Mouse (Mus musculus) megakaryocyte, embryonic 14.5 days (primary cell): ENCODE measurements around the gene Snrpg. TPM values are rescaled to one million over a fixed set of nuclear protein-coding genes. Genes with fewer than 3 reads are reported as not detected.
A peak's percentile ranks its signal among the peaks of the same experiment; 100 is the strongest.

Source experiments
- H3K27me3 ChIP-seq: replicated peaks from 2 replicates; pipeline ENCODE3; 2012; ENCODE audit warnings: inconsistent platforms
- H3K36me3 ChIP-seq: replicated peaks from 2 replicates; pipeline ENCODE3; 2012; ENCODE audit warnings: low read length, inconsistent platforms, mixed read lengths
- H3K4me1 ChIP-seq: 2 replicates; pipeline ENCODE4 v1.6.1; 2012; ENCODE audit warnings: inconsistent platforms
- H3K4me3 ChIP-seq: replicated peaks from 2 replicates; pipeline ENCODE3; 2012; ENCODE audit warnings: moderate library complexity, mild to moderate bottlenecking, inconsistent platforms
- H3K9me3 ChIP-seq: 2 replicates; pipeline ENCODE4 v1.6.1; 2012; ENCODE audit warnings: inconsistent platforms
- FLI1 ChIP-seq: IDR thresholded peaks from 2 replicates; pipeline ENCODE4 v1.6.1; 2012; ENCODE audit warnings: low read length, inconsistent platforms, mixed read lengths
- GATA1 ChIP-seq: IDR thresholded peaks from 3 replicates; pipeline ENCODE4 v1.6.1; 2012; ENCODE audit warnings: mixed read lengths, low read length, inconsistent platforms, borderline replicate concordance
- polyA plus RNA-seq: library from polyadenylated mRNA; stranded (reverse); fragments of >175 nt; gene quantifications from 2 replicates; pipeline ENCODE4 v1.2.3, GENCODE M21; 2012; ENCODE audit warnings: low replicate concordance; ENCODE audit not compliant: insufficient read depth

The Snrpg gene
- polyA plus RNA-seq, 1 experiment, result 11.4 TPM

DNA sequence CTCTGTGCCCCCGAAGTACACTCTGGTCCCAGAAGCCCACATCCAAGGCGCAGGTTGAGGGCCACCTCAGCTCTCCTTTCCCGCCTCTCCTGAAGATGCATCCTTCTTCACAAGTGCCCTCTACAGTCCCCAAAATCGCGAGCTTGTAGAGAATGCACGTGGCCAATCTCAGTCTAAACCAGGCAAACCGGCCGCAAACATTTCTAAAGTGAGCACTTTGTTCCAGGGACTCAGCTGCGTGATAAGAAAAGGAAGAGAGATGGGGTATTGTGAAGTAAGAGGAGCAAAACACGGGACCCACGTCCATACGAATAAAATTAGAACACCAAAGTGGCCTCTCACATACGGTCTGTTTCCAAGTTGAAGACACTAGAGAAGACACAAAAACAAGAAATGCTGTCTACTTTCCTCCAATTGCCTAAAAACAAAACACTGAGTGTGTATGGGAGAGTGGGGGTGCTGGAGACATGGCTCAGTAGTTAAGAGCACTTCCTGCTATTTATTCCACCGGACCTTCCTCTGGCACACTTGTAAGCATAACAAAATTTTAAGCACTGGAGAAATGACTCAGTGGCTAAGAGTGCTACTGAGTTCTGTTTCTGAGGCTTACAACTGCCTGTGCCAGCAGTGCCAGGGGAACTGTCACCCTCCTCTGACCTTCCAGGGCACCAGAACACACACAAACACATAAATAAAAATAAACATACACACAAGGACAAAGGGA, 26.3 kb downstream of the Snrpg start:
- peaks cover 15% of the 10 kb centered on the region for H3K36me3 ChIP-seq
- no peaks in the 10 kb centered on the region for H3K9me3 ChIP-seq
- no peaks in the 10 kb centered on the region for H3K27me3 ChIP-seq
- peak overlapping the region; percentile 98 for H3K4me3 ChIP-seq
- no peak for TF ChIP-seq FLI1
- TF ChIP-seq GATA1, result no peak
- H3K4me1 ChIP-seq, result peaks cover 54% of the 10 kb centered on the region

GRCm38 (mm10) chr6:86398986-86399385, 27.9 kb downstream of the Snrpg start:
- no peaks in the 10 kb centered on the region for H3K27me3 ChIP-seq
- H3K36me3 ChIP-seq, result peaks cover 5% of the 10 kb centered on the region
- no peak for TF ChIP-seq FLI1
- no peaks in the 10 kb centered on the region for H3K9me3 ChIP-seq
- H3K4me3 ChIP-seq, result no peak overlapping the region
- H3K4me1 ChIP-seq, result peaks cover 61% of the 10 kb centered on the region

DNA sequence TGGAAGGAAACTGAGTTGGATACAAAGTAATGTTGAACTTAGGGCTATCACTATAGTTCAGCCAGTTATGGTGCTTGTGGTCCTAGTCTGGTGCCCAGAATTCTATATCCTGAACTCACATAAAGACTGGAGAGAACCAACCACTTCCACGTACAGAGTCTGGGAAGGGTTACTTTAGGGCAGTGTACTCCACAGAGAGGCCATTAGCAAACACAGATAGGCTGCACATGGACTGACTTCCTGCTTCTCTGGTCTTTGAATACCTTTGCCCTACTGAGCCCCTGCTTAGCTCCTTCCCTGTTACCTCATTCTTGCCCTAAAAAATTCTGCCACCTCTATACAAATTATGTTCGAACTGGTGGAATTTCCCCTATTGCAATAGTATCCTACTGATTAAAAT, 28.9 kb downstream of the Snrpg start:
- H3K4me3 ChIP-seq, result peak overlapping the region; percentile 11
- TF ChIP-seq FLI1, result no peak
- no peak for TF ChIP-seq GATA1
- no peaks in the 10 kb centered on the region for H3K36me3 ChIP-seq
- H3K4me1 ChIP-seq, result peaks cover 58% of the 10 kb centered on the region
- no peaks in the 10 kb centered on the region for H3K27me3 ChIP-seq
- no peaks in the 10 kb centered on the region for H3K9me3 ChIP-seq

GRCm38 (mm10) chr6:86400972-86401371, 29.9 kb downstream of the Snrpg start:
- TF ChIP-seq FLI1 (no peak), GATA1 (no peak)
- Histone ChIP-seq H3K36me3 (no peaks in the 10 kb centered on the region), H3K9me3 (no peaks in the 10 kb centered on the region), H3K4me1 (peaks cover 54% of the 10 kb centered on the region), H3K4me3 (peak overlapping the region; percentile 84), H3K27me3 (no peaks in the 10 kb centered on the region)

DNA sequence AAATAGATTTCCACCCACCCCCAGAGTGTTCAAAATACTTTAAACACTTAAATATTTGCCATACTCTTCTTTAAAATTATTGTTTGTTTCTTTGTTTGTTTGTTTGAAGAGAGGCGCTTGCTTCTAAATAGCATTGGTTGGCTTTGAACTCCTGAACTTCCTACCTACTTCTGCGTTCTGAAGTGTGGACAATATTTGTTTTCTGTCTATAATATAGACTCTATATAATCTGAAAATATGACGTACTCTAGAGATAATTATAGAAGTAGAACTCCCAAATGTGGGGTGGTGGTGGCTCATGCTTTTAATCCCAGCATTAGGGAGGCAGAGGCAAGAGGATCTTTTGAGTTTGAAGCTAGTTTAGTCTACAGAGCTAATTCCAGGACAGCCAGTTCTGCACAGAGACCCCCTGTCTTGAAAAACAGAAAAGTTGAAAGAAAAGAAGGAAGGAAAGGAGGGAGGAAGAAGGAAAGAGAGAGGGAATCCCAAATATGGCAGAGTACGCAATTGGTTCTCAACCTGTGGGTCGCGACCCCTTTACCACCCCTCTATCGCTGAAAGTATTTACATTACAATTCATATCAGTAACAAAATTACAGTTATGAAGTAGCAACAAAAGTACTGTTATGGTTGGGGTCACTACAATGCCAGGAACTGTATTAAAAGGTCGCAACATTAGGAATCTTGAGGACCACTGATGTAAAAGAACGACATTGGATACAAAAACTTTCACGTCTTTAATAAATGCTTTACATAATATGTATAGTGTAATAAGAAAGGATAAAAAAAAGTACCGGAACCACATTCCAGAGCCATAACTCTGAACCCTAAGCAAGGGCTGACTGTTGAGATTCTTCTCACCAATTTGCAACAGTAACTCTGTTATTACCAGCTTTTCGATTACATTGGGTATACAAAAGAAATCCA, 31.8 kb downstream of the Snrpg start:
- Histone ChIP-seq H3K27me3 (no peaks in the 10 kb centered on the region), H3K4me3 (peak overlapping the region; percentile 93), H3K36me3 (peaks cover 10% of the 10 kb centered on the region), H3K9me3 (no peaks in the 10 kb centered on the region), H3K4me1 (peaks cover 48% of the 10 kb centered on the region)
- TF ChIP-seq GATA1 (no peak), FLI1 (no peak)

DNA sequence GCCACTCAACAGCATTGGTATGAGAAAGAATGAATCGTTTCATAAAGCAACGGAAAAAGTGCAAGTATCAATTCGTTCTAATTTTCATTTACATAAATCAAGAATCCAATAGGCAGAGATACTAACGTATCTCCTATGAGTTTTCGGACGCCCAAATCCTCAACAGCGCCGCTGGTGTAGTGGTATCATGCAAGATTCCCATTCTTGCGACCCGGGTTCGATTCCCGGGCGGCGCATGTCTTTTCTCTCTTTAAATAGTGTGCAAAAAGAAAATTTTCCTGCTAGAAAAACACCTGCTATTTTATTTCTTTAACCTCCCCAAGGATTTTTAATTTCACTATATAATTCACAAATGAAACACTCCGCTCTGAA, 32.6 kb downstream of the Snrpg start:
- Histone ChIP-seq H3K4me1 (peaks cover 47% of the 10 kb centered on the region), H3K27me3 (no peaks in the 10 kb centered on the region), H3K4me3 (peak overlapping the region; percentile 93), H3K9me3 (no peaks in the 10 kb centered on the region), H3K36me3 (peaks cover 13% of the 10 kb centered on the region)
- no peak for TF ChIP-seq FLI1
- no peak for TF ChIP-seq GATA1

- H3K9me3 ChIP-seq, result no peaks in the 10 kb centered on the region
- peak within 1 kb of the TSS; percentile 93 for H3K4me3 ChIP-seq
- no peaks in the 10 kb centered on the region for H3K27me3 ChIP-seq
- no peak for TF ChIP-seq FLI1
- H3K4me1 ChIP-seq, result peaks cover 47% of the 10 kb centered on the region
- H3K36me3 ChIP-seq, result peaks cover 16% of the 10 kb centered on the region
Observed at GRCm38 (mm10) chr6:86404100-86404861, 33.2 kb downstream of the Snrpg start, which contains the start of gene Tia1. Gene Tia1, plus strand, starts transcription at chr6:86404219.

DNA sequence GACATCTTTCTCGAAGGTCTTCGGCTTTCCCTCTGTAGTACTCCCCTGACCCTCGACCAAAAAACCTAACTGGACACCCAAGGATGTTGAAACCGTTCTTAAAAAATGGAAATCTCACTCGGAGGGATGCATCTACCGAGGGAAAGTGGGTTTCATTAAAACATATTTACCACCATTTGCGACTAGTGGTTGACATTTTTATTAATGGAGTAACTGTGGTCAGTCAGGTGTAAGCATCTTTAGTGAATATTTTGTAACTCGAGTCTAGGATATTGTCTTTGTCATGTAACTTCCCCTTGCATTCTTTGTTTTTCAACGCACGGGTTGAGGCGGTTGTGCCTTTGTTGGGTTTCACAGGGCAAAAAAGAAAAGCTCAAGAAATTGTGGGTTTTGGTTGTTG, 33.9 kb downstream of the Snrpg start:
- peaks cover 18% of the 10 kb centered on the region for H3K36me3 ChIP-seq
- no peaks in the 10 kb centered on the region for H3K9me3 ChIP-seq
- peaks cover 45% of the 10 kb centered on the region for H3K4me1 ChIP-seq
- TF ChIP-seq FLI1 (no peak), GATA1 (no peak)
- H3K27me3 ChIP-seq, result no peaks in the 10 kb centered on the region
- H3K4me3 ChIP-seq, result peak overlapping the region; percentile 93

DNA sequence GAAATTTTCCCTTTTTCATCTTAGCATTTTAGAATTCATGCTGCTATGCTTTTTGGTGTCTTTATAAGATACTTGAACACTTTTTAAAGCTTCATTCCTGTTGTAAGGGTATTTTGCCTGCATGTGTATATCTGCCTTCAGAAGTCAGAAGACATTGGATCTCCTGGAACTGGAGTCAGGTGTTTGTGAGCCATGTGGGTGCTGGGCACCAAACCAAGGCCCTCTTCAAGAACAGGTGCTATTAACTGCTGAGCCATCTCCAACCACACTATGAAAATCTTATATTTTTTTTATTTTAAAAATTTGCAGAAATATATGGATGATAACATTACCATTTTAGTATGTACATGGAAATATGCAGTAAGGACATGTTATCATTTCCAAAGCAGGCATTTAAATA, 35.2 kb downstream of the Snrpg start:
- Histone ChIP-seq H3K9me3 (no peaks in the 10 kb centered on the region), H3K4me3 (no peak overlapping the region), H3K4me1 (peaks cover 38% of the 10 kb centered on the region; the same call in 1 of the 2 replicates), H3K36me3 (peaks cover 18% of the 10 kb centered on the region), H3K27me3 (no peaks in the 10 kb centered on the region)
- TF ChIP-seq FLI1 (no peak), GATA1 (no peak)

- Histone ChIP-seq H3K27me3 (no peaks in the 10 kb centered on the region), H3K4me3 (no peak overlapping the region), H3K4me1 (peaks cover 19% of the 10 kb centered on the region), H3K36me3 (peaks cover 92% of the 10 kb centered on the region), H3K9me3 (no peaks in the 10 kb centered on the region)
- TF ChIP-seq GATA1 (no peak), FLI1 (no peak)
Observed at GRCm38 (mm10) chr6:86418711-86419110, 47.6 kb downstream of the Snrpg start.
